Mouse (Mus musculus): ENCODE data around the gene Fam114a1.

Fam114a1 gene

DNA sequence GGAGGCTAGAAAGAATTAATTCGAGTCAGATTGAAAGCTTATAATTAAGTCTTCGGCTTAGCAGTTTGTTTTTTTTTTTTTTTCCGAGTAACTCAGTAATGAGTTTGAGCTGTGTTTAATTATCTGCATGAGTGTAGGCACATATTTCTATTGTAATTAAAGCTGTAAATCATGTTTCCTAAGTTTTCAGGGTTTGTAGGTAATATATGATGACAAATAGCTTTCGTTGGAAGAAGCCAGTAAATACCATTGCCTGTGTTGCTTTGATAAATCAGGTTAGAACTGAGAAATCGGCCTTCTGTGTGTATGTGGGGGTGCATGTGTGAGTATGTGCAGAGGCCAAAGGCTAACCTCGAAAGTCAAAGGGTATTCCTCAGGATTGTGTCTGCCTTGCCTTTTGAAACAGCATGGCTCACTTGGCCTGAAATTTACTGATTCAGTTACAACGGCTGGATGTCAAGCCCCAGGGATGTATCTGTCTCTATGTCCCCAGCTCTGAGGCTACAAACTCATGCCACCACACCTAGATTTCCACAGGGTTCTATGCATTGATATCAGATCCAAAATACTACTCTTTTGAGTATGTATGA lies 34.2 kb downstream of the Fam114a1 start:
- DNase-seq (ENCODE audit: extremely low read depth, low read depth, low spot score), result no peak

DNA sequence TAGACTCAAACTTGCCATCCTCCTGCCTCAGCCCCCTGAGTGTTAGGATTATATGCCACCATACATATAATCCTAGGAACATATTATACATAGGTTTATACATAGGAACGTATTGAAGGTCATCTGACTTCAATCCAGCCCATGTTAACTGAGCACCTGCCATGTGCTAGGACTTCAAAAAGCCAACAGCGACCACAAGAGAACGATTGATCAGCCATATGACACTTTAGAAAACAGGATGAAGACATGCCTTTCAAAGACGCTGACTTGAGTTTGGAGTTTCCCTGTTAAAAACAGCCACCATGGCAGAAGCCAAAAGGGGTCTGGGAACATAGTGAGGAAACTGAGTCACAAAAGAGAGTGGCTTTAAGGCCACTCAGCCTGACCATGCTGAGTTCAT lies 35.4 kb downstream of the Fam114a1 start:
- DNase-seq (ENCODE audit: extremely low read depth, low read depth, low spot score), result no peak

DNA sequence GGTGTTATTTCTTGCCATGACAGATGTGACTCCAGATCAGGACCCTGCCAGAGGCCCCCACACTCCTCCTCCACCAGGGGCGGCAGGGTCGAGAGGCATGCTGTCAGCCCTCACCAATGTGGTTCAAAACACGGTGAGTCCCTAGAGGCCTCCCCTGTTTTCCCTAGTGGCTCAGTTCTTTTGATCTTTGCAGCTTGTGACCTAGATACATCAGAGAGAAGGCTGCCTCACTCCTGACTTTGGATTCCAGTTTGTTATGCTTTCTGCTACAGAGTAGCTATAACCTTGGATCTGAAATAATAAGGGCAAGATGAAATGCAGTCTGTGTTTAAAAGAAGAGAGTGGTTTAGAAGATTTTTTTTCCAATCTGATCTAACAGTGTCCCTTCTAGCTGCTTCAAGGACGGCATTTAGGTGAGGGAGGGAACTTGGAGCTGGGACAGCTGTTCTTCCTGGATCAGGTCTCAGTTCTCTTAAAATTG lies 36.2 kb downstream of the Fam114a1 start:
- DNase-seq (ENCODE audit: extremely low read depth, low read depth, low spot score), result no peak

DNA sequence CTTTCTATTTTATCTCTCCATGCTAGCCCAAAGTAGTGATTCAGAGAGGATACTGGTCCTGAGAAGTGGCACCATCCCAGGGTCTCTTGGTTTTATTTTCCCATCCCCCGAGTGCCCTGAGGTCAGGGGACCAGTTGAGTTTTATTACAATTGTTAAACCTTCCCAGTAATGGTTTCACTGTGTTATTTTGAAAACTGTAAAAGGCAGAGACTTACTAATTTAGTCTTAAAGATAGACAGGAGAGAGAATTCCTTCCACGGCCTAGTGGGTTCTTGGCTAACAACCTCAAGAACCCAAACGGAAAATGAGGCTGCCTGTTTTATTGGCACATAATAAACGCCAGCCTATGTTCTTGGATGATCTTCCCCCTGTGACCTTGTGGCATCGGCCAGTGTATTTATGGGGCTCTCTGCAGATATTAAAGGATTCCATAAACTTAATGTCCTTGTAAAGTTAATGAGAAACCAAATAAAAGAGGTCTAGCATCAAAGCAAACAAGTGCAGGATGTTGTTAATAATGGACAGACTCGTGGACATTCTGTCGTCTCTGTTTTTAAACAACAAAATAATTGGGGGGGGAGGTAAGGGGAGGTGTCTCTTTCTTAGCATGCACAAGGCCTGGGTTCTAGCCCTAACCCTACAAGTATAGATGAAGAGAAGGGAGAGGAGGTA lies 42.2 kb downstream of the Fam114a1 start:
- DNase-seq (ENCODE audit: extremely low read depth, low read depth, low spot score), result no peak

DNA sequence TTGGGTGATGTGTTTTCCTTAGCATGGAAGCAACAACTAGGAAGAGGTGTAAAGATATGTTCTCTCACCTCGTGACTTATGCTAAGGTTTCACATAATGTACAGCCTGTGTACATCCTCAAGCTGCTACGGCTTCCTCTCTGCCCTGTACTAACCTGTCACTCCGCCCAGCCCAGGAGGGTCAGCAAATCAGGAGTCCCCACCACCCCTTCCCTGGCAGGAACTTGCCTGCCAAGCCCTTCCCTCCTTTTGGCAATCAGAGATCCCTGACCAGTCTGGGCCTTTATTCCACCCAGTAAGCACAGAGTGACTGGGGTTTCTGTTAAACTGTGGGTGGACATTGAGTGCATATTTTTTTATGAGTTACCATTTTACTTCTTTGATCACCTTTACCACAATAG lies 45.6 kb downstream of the Fam114a1 start:
- no peak for DNase-seq (ENCODE audit: extremely low read depth, low read depth, low spot score)

DNA sequence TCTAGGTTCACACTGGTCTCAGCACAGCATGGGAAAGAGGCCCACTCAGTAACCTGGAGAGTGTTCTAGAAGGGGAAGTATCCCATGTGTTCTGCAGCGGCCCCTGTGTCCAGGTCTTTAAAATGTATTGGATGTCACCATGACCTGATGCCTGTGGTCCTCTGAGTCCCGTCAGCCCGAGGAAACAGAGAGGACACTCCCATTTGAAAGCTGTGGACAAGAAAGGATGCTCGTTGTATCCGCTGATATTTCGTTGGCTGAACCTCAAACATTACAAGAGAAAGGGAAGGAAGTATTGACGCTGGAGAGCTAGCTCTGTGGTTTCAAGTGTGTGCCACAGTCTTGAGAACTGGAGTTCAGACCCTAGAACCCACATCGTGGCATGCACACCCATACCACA lies 49.2 kb downstream of the Fam114a1 start:
- no peak for DNase-seq (ENCODE audit: extremely low read depth, low read depth, low spot score)

DNA sequence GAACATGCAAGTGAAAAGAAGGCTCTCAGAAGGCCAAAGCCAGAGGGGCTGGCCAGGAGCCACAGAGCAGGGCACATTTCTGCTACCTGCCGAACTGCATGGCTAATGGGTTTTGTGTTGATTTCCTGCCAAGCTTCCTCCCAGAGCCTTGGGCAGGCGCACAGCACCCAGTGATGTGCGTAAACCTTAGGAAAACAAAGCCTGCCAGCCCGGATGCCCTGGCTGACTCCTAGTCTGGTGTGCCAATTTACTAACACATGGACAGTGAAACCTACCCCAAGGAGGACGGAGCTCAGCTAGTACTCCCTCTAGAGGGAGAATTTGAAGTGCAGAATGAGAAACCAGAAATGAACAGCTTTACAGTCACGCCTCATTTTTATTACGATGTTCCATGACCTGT lies 50.0 kb downstream of the Fam114a1 start:
- peak; percentile 94 for DNase-seq (ENCODE audit: extremely low read depth, low read depth, low spot score)

DNA sequence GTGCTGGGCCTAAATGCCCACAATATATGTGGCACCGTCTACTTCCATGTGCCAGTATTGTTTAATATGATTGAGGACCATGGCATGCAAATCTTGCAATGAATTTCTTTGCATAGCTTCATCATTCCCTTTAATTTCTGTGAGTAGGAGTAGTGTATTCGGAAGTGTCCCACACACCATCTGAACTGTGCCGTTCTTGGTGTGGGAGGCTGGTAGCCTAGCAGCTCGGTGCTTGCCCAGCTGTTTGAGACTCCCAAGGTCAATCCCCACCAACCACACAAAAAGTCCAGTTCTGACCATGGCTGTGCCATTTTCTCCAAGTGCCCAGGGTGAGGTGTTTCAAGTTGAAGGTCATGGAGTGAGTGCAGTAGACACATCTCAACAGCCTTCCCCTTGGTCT lies 52.1 kb downstream of the Fam114a1 start:
- no peak for DNase-seq (ENCODE audit: extremely low read depth, low read depth, low spot score)

DNA sequence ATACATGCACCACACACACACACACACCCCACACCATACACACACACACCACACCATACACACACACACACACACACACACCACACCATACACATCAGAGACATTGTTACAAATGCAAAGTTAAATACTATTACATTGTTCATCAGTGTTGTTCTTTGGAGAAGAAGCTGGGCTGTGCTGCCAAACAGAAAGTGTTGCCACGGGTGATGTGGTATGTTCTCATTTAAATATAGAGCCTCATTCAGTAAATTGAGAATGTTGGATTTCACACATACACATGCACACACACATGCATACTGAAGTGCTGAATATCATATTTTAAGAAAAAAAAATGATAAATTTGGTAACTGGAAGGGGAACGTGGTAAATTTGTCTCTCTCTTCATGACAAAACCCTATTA lies 54.8 kb downstream of the Fam114a1 start:
- no peak for DNase-seq (ENCODE audit: extremely low read depth, low read depth, low spot score)

DNA sequence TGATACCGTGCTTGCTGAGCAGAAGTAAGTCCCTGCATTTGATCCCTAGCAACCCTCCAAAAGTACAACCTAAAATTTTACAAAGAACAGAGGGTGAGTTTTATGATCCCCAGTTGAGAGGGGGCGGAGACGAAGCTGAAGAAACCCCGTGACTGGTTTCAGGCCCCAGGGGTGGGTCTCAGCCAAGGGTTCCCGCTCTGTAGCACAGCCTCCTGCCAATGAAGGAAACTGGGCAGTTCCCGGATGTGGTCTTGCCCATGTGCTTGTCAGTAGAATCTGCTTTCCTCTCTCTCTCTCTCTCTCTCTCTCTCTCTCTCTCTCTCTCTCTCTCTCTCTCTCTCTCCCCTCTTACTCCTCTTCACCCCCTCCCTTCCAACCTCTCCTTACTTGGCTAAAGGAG lies 56.0 kb downstream of the Fam114a1 start:
- no peak for DNase-seq (ENCODE audit: extremely low read depth, low read depth, low spot score)

DNA sequence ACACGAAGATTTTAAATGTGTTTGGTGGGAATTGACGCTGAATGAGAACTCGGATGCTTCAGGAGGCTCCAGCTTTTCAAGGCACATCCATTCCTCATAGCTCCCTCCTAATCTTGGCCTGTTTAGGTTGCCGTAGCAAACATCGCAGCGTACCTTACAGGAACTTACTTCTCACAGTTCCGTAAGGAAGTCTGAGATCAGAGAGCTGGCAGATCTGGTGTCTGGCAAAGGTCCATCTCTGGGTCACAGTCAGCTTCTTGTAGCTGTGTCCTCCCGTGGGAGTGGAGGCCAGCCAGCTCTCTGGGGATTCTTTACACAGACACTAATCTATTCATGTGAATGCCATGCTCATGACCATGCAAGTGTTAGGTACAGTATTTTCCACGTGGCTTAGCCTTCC lies 56.9 kb downstream of the Fam114a1 start:
- no peak for DNase-seq (ENCODE audit: extremely low read depth, low read depth, low spot score)

DNA sequence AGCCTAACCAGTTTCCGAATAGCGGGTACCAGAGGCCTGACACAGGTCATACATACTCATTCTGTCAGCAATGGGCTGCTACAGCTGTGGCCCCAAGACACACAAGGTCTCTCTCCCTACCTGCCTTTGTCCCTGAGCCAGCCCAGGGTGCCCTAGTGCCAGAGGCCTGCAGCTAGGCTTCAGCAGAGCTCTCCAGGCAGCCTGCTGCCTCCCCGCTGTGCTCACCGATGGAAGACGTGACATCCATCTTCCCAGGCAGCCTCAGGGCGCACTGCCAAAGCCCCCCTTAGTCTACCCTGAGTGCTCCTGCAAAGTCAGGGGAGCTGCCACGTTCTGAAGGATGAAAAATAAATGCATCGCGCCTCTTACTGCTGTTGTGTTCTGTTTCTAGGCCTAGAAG lies 58.1 kb downstream of the Fam114a1 start:
- DNase-seq (ENCODE audit: extremely low read depth, low read depth, low spot score), result no peak

DNA sequence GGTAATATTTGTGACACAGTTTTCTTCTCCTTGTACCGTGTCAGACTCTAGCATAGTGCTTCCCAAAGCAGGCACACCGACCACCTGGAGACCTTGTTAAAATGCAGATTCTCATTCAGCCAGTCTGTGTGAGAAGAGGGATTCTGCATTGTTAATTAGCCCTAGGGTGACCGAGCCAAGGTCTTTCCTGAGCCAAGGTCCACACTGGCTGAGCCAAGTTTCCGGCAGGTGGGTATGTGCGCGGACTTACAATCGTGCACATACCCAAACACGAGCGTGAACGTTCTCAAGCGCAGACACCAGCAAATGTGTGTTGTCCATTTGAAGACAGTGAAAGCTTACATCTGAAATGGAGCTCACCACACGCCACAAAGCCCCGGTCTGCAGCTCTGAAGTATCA lies 66.7 kb downstream of the Fam114a1 start:
- no peak for DNase-seq (ENCODE audit: extremely low read depth, low read depth, low spot score)

DNA sequence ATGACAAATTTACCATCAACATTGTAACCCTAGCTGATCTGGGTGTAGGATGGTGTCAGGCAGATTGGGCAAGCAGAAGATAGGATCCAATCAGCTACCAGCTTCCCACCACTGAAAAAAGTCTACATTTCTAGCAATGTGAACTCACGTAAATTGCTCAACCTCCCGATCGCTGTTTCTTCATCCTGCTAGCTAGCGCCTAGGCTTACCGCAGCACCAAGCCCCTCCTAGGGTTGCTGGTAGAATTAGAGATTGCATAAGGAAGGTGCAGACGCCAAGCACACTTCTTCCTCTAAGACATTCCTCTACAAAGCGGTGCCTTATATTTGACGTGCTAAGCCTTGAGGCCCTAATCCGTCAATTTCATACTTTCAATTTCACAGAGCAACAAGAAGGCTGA lies 68.4 kb downstream of the Fam114a1 start:
- DNase-seq (ENCODE audit: extremely low read depth, low read depth, low spot score), result peak; percentile 84

DNA sequence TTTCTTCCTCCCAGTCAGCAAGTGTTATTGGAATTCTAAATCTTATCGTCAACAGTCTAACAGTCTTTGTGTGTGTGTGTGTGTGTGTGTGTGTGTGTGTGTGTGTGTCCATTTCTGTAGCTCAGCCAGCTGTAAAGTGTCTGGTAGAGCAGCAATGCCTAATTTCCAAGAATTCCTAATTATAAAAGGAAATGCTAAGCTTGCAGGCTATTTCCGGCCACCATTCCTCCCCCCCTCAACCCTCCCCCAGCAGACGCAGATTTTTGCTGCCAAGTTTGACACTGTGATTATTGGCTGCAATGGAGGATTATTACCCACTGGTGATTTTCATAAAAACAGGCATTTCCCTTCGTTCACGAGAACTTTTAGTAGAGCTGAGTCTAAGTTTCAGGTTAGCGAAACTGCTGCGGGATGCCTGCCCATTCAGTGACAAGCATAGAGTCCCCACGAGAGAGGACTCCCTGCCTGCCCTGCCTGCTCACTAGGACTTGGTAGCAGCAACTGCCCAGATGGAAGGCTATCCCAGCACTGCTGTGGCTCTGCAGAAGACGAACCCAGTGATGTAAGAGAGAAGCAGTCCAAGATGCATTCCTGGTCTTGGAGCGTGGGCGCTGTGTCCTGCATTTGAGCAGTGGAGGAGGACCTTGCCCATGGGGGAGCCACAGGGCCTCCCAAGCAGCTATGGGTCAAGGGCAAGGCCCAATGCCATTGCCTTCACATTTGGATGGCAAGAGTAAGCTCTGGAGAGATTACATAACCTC lies 69.1 kb downstream of the Fam114a1 start:
- no peak for DNase-seq (ENCODE audit: extremely low read depth, low read depth, low spot score)

DNA sequence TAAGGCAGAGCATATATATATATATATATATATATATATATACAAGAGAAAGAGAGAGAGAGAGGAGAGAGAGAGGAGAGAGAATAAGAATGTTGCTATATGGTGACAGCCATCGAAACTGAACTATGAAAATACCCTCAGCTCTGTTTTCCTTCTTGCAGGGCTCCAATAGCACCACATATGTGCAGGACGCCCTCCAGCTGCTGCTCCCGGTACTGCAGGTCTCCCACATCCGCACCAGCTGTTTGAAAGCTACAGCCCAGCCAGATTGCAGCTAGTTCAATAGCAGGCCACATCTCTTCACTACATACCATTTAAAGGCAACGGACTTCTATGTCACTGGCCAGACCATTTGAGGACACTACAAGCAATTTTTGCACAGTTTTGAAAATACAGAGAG lies 70.6 kb downstream of the Fam114a1 start:
- DNase-seq (ENCODE audit: extremely low read depth, low read depth, low spot score), result no peak

DNA sequence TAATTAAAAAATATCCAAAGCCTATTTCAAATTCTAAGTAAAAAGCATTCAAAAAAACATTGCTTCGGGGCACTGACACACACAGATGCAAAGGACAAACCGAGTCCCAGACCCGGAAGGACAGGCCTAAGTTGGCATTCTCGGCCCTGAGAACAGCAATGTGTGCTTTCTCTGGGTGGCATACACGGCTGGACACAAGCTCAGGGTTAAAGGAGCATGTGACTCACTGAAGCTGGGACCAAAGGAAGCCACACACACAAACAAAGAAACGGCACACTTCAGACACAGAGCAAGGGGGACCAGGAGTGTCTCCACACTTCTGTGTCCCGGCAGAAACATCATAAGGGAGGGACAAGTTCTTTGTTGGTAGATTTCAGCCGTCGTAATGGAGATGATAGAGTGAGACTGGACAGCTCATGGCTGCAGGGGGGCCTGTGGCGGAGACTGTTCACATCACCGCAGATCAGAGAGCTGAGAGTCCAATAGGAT lies 73.6 kb downstream of the Fam114a1 start:
- no peak for DNase-seq (ENCODE audit: extremely low read depth, low read depth, low spot score)

DNA sequence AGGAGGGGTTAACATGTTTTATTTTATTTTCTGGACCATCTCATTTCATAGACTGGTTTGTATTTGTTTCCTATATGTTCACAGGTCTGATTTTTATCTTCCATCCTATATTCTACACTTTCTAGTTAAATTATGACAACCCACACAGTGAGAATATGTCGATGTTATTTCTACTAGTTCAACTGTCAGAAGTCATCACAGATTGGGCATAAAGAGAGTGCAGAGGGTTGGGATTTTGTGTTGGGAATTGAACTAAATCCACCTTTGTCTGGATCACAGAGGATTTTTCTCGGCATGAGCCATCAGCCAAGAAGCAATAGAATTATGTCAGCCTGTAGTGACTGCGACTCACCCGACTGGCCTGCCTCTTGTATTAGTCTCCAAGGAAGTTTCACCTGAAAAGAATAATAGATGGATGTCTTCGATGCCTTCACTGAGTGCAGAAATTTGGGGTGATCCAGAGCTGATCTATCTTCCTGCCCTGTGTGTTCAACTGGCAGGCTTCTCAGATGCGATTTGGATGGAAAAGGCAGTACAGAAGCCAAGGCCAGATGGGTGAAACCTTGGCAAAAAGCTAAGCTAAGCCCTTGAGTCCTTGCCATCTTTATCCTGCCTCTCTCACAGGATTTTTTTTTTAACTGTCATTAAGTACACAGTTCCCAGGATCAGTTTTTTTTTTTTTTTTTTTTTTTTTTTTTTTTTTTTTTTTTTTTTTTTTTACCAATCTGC lies 75.9 kb downstream of the Fam114a1 start:
- DNase-seq (ENCODE audit: extremely low read depth, low read depth, low spot score), result no peak

DNA sequence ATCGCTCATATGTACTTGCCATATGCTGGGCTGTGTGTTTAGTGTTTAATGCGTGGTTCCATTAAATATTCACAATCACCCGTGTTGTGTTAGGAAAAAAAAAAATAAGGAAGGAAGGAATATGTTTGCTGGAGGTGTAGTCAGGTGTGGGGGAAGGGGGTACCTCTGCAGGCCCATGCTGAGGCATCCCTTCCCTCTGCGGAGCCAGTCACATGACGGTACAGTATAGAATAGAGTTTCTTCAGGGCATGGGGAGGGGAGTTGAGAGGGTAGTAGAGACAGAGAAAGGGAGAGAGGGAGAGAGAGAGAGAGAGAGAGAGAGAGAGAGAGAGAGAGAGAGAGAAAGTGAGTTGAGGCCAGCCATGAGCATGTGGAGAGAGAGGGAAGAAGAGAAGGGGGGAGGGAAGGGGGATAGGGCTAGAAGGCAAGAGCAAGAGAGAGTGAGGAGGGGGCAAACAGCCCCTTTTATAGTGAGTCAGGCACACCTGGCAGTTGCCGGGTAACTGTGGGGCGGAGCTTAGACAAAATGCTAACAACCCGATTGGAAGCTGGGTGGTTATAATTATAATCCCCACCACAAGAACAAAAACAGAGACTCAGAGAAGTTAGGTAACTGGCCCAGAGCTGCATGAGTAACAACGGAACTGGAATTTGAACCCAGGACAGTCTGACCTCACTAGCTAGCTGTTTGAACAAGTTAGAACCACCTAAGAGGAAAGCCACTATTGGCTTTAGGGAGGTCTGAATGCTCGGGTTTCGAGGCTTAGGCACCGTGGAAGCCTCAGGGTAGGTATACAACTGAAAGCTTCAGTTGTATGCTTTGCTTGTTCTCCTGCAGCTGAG lies 76.8 kb downstream of the Fam114a1 start:
- no peak for DNase-seq (ENCODE audit: extremely low read depth, low read depth, low spot score)

DNA sequence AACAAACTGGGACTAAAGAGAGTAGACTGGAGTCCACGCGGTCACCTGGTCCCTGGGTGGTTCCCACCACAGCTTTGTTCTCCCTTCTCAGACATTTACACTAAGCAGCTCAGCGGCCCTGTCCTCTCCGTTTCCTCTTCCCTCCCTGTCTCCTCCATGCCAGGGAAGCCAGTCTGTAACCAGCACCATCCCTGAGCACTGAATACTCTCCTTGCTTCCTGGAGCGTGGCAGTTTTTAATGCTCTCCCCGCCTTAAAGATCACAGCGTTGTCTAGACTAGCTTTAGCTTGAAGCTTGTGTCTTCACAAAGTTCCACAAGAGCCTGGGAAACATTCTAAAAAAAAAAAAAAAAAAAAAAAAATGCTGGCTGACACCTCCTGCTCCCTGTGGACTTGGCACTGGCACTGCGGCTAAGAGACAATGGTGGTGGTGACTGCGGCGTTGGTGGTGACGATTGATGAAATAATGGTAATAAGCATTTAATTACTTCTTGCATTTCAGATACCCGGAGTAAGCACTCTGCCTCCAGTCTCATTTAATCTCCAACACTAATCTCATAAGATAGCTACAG lies 77.5 kb downstream of the Fam114a1 start:
- DNase-seq (ENCODE audit: extremely low read depth, low read depth, low spot score), result no peak

Data from fat pad, adult 2 months (tissue).